Mouse (Mus musculus): Measurements from ENCODE around the gene Hist1h4d. TPM values are rescaled to one million over a fixed set of nuclear protein-coding genes. Genes with fewer than 3 reads are reported as not detected.
"Not testable (repeated sequence)": the region's sequence is repeated elsewhere in the genome, so short reads cannot be mapped to it uniquely, and the experiment has no call there.

The Hist1h4d gene
- polyA plus RNA-seq, 1 experiment from 2014 or later: 106 TPM

DNA sequence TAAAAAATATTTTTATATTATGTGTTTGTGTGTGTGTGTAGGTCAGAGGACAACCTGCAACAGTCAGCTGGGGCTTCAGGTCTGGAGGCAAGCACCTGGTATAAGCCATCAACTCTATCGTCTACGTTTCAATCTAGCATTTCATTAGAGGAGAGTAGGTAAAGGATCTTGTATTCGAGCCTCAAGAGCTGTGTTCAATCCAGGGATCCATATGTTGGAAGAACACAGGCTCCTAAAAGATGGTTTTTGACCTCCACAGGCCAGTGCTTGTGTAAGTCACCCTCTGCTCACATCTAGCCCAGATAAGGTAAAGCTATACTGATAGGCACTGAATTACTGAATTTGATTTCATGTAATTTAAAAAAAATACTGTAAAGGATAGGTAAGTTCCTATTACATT is 24.5 kb upstream of the Hist1h4d start:
- Histone ChIP-seq H3K27me3 (replicated peaks; ENCODE audit: control insufficient read depth, insufficient read depth, low read length) (no peaks in the 10 kb centered on the region), H3K4me3 (ENCODE audit: low read depth, low read length) (no peak overlapping the region), H3K36me3 (ENCODE audit: control insufficient read depth, insufficient read depth, low read length) (no peaks in the 10 kb centered on the region), H3K9ac (ENCODE audit: low read length) (no peak overlapping the region), H3K27ac (ENCODE audit: low read depth, low read length) (0 out of 2 replicates have a peak overlapping the region, but pooled peaks have one; percentile 22), H3K4me1 (ENCODE audit: control insufficient read depth, insufficient read depth, low read length) (0 out of 2 replicates have a peak, but pooled peaks cover 8% of the 10 kb centered on the region), H3K9me3 (replicated peaks; ENCODE audit: control insufficient read depth, low read length) (no peaks in the 10 kb centered on the region), H3K4me2 (ENCODE audit: low read length) (peak overlapping the region; percentile 94; the same call in 1 of the 2 replicates)
- WGBS: 68% methylated on average over 3 of the region's 3 CpGs
- DNase-seq (ENCODE audit: low spot score) (no peak), ATAC-seq (no peak)

DNA sequence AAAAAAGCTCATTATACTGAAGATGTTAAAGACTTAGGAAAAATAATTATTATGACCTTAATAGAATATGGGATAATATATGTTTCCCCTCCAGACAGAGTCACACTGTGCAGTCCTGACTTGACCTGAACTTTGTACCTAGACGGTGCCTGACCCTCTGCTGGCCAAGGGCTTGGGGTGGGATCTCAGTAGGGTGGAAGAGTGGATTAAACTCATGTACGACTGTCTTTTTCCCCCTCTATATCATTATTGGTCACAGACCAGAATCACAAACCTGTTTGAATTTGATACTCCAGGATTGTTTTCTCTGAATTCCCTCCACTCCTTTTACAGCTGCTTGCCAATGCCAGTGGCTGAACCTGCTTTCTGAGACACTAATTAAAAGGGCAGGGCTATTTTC is 20.7 kb upstream of the Hist1h4d start:
- 12% methylated on average over 2 of the region's 2 CpGs for WGBS
- H3K27me3 ChIP-seq (replicated peaks; ENCODE audit: control insufficient read depth, insufficient read depth, low read length); H3K36me3 ChIP-seq (ENCODE audit: control insufficient read depth, insufficient read depth, low read length); H3K9ac ChIP-seq (ENCODE audit: low read length); DNase-seq (ENCODE audit: low spot score); H3K4me1 ChIP-seq (ENCODE audit: control insufficient read depth, insufficient read depth, low read length); H3K4me3 ChIP-seq (ENCODE audit: low read depth, low read length); H3K9me3 ChIP-seq (replicated peaks; ENCODE audit: control insufficient read depth, low read length); ATAC-seq: not testable (repeated sequence)
- Histone ChIP-seq H3K27ac (ENCODE audit: low read depth, low read length) (0 out of 2 replicates have a peak overlapping the region, but pooled peaks have one; percentile 21), H3K4me2 (ENCODE audit: low read length) (peak overlapping the region; percentile 24; the same call in 1 of the 2 replicates)

DNA sequence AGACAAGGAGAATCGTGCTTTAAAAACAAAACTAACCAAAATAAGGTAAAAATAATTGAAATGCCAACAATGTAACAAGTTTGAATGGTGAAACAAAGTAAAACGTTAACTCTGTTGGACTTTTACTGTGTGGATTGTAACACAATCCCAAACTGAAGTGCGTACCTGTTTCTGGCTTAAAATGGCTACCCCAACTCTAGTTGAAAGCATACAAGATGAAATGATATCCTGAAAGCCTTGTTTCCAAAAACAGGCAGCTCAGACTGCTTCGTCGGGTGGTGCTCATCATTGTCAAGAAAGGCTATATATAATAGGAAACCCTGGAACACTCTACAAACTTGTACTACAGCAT is 19.9 kb upstream of the Hist1h4d start:
- DNase-seq (ENCODE audit: low spot score); H3K9me3 ChIP-seq (replicated peaks; ENCODE audit: control insufficient read depth, low read length); H3K36me3 ChIP-seq (ENCODE audit: control insufficient read depth, insufficient read depth, low read length); H3K27me3 ChIP-seq (replicated peaks; ENCODE audit: control insufficient read depth, insufficient read depth, low read length); H3K4me1 ChIP-seq (ENCODE audit: control insufficient read depth, insufficient read depth, low read length); ATAC-seq: not testable (repeated sequence)
- Histone ChIP-seq H3K9ac (ENCODE audit: low read length) (peak overlapping the region; percentile 63; the same call in 1 of the 2 replicates), H3K4me3 (ENCODE audit: low read depth, low read length) (peak overlapping the region; percentile 38), H3K27ac (ENCODE audit: low read depth, low read length) (peak overlapping the region; percentile 98; the same call in 1 of the 2 replicates), H3K4me2 (ENCODE audit: low read length) (peak overlapping the region; percentile 68)
- WGBS: 0% methylated on average over 2 of the region's 5 CpGs

DNA sequence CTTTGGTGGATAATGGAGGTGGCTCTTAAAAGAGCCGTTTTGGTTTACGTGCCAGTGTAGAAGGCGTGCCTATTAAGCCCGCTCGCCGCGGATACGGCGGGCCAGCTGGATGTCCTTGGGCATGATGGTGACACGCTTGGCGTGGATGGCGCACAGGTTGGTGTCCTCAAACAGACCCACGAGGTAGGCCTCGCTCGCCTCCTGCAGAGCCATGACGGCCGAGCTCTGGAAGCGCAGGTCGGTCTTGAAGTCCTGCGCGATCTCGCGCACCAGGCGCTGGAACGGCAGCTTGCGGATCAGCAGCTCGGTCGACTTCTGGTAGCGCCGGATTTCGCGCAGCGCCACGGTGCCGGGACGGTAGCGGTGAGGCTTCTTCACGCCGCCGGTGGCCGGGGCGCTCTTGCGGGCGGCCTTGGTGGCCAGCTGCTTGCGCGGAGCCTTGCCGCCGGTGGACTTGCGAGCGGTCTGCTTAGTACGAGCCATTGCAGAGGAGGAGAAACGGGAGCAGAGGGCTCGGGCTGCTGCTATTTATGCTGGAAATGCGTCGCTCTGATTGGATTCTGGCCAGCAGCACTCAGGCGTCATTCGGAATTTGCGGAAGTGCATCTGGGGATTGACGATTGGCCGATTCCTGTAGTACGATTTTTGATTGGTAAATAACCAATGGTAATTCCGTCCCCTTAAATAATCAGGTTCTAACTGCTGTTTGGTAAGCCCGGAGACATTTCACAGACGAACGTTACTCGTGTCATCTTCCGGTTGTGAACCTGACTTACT is 19.3 kb upstream of the Hist1h4d start, which contains the start of gene Hist1h3e:
Gene Hist1h3e, minus strand, starts transcription at position 487 of the 777 bp plus-strand sequence.
- H3K9me3 ChIP-seq (replicated peaks; ENCODE audit: control insufficient read depth, low read length); H3K4me1 ChIP-seq (ENCODE audit: control insufficient read depth, insufficient read depth, low read length); H3K27me3 ChIP-seq (replicated peaks; ENCODE audit: control insufficient read depth, insufficient read depth, low read length); H3K36me3 ChIP-seq (ENCODE audit: control insufficient read depth, insufficient read depth, low read length): not testable (repeated sequence)
- peak; percentile 95 for ATAC-seq
- Histone ChIP-seq H3K27ac (ENCODE audit: low read depth, low read length) (peak within 1 kb of the TSS; percentile 98), H3K9ac (ENCODE audit: low read length) (peak within 1 kb of the TSS; percentile 66), H3K4me3 (ENCODE audit: low read depth, low read length) (peak within 1 kb of the TSS; percentile 38), H3K4me2 (ENCODE audit: low read length) (peak within 1 kb of the TSS; percentile 68)
- under 1% methylated on average over 33 of the region's 67 CpGs for WGBS
- peak; percentile 99 for DNase-seq (ENCODE audit: low spot score)

DNA sequence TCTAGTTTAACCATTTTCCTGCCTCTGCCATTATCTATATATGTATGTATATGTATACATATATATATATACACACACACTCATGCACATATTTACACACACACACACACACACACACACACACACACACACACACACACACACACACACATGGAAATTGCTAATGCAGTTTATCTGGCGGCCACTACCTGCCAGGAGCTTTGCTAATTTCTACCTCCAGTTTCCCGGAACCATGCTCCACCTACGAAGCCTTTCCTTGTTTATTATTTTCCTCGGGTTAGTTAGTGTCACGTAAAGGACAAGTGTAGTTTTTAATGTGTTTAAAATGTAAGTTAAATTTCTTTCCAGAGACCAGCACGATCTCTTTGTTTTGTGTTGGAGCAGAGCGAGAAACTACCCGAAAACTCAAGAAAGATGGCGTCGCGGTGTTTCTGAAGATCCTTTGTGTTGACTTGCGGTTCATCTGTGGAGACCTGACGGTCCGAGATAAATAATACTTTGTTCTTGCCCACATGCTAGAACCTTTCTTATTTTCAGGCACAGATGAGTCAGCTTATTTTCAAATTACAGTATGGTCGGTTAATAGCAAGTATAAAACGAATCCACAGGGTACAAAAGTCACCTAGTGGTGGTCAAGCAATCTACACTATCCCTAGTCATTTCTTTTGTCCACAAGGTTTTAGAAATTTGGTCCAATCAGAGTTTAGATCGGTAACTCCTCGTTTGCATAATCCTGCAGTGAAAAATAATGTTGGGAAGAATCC is 18.5 kb upstream of the Hist1h4d start:
- H3K4me1 ChIP-seq (ENCODE audit: control insufficient read depth, insufficient read depth, low read length): 0 out of 2 replicates have a peak, but pooled peaks cover 3% of the 10 kb centered on the region
- H3K36me3 ChIP-seq (ENCODE audit: control insufficient read depth, insufficient read depth, low read length): no peaks in the 10 kb centered on the region
- H3K9ac ChIP-seq (ENCODE audit: low read length): peak overlapping the region; percentile 66
- H3K27me3 ChIP-seq (replicated peaks; ENCODE audit: control insufficient read depth, insufficient read depth, low read length): no peaks in the 10 kb centered on the region
- peak; percentile 91 for DNase-seq (ENCODE audit: low spot score)
- H3K4me2 ChIP-seq (ENCODE audit: low read length): peak overlapping the region; percentile 68
- H3K4me3 ChIP-seq (ENCODE audit: low read depth, low read length): peak overlapping the region; percentile 38
- H3K9me3 ChIP-seq (replicated peaks; ENCODE audit: control insufficient read depth, low read length): no peaks in the 10 kb centered on the region
- peak overlapping the region; percentile 98 for H3K27ac ChIP-seq (ENCODE audit: low read depth, low read length)
- 2% methylated on average over 18 of the region's 18 CpGs for WGBS
- ATAC-seq: peak; percentile 54

DNA sequence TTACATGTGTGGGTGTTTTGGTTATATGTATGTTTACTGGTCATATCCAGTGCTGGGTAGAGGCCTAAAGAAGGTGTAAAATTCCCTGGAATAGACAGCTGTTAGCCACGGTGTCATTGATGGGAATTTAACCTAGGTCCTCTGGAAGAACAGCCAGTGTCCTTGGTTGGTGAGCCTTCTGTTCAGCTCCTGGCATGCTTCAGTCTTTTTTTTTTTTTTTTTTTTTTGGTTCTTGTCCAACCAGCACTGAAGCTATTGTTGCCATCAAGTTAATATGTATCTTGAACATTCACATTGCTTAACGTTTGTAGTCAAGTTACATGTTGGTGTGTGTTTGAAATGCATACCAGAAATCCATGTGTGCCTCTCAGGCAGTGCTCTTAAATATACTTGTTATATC is 16.9 kb upstream of the Hist1h4d start:
- Histone ChIP-seq H3K9ac (ENCODE audit: low read length) (no peak overlapping the region), H3K27me3 (replicated peaks; ENCODE audit: control insufficient read depth, insufficient read depth, low read length) (no peaks in the 10 kb centered on the region), H3K4me2 (ENCODE audit: low read length) (no peak overlapping the region), H3K4me3 (ENCODE audit: low read depth, low read length) (no peak overlapping the region), H3K4me1 (ENCODE audit: control insufficient read depth, insufficient read depth, low read length) (0 out of 2 replicates have a peak, but pooled peaks cover 3% of the 10 kb centered on the region), H3K27ac (ENCODE audit: low read depth, low read length) (no peak overlapping the region; the same call in 1 of the 2 replicates), H3K9me3 (replicated peaks; ENCODE audit: control insufficient read depth, low read length) (no peaks in the 10 kb centered on the region), H3K36me3 (ENCODE audit: control insufficient read depth, insufficient read depth, low read length) (no peaks in the 10 kb centered on the region)
- 92% methylated on average over 2 of the region's 2 CpGs for WGBS
- DNase-seq (ENCODE audit: low spot score) (no peak), ATAC-seq (no peak)

DNA sequence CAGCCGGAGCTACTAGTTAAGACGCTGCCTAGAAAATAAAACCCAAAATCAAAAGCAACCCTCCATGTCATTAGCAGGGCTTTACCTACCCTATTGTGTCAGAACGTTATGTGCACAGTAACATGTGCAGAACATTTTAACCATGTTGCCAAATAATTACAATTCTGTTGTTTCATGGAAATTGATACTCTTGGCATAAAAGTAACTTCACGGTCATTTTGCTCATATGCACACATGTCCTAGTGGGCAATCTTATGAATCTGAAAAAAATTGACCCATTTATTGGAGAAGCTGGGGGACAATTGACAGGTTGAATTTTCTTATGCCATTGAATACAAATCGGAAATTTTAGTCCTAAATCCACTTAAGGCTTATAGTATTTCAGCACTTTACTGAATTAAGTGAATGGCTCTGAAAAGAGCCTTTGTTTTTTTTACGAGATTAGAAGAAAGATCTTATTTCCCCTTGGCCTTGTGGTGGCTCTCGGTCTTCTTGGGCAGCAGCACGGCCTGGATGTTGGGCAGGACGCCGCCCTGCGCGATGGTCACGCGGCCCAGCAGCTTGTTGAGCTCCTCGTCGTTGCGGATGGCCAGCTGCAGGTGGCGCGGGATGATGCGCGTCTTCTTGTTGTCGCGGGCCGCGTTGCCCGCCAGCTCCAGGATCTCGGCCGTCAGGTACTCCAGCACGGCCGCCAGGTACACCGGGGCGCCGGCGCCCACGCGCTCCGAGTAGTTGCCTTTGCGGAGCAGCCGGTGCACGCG is 11.0 kb upstream of the Hist1h4d start:
- peak; percentile 51 for DNase-seq (ENCODE audit: low spot score)
- H3K9me3 ChIP-seq (replicated peaks; ENCODE audit: control insufficient read depth, low read length); H3K27me3 ChIP-seq (replicated peaks; ENCODE audit: control insufficient read depth, insufficient read depth, low read length); H3K36me3 ChIP-seq (ENCODE audit: control insufficient read depth, insufficient read depth, low read length); ATAC-seq: not testable (repeated sequence)
- Histone ChIP-seq H3K4me3 (ENCODE audit: low read depth, low read length) (peak overlapping the region; percentile 46), H3K4me2 (ENCODE audit: low read length) (peak overlapping the region; percentile 83), H3K4me1 (ENCODE audit: control insufficient read depth, insufficient read depth, low read length) (peaks cover 17% of the 10 kb centered on the region), H3K9ac (ENCODE audit: low read length) (peak overlapping the region; percentile 66), H3K27ac (ENCODE audit: low read depth, low read length) (peak overlapping the region; percentile 93)
- under 1% methylated on average over 24 of the region's 41 CpGs for WGBS

DNA sequence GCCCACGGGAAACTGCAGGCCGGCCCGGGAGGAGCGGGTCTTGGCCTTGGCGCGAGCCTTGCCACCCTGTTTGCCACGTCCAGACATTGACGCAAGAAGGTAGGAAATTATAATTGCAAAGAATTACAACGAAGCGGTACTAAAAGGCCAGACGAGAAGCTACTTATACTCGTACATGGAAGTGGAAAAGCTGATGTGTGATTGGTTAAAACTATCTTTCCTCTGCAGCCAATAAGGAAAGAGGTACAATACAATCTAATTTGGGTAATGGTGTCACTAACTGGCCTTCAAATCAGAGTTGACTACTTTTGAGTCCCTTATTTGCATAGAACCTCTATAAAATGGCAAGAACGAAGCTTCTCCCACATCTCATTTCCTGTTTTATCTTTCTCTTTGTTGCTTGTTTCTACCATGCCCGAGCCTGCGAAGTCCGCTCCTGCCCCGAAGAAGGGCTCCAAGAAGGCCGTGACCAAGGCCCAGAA is 10.3 kb upstream of the Hist1h4d start, which contains the start of the genes Hist1h2ae and Hist1h2bg:
Gene Hist1h2ae, minus strand, starts transcription at position 199 of the 482 bp plus-strand sequence.
Gene Hist1h2bg, plus strand, starts transcription at position 375 of the 482 bp plus-strand sequence.
- H3K9ac ChIP-seq (ENCODE audit: low read length): peak within 1 kb of the TSS; percentile 84
- H3K4me2 ChIP-seq (ENCODE audit: low read length): peak within 1 kb of the TSS; percentile 83
- under 1% methylated on average over 18 of the region's 18 CpGs for WGBS
- no peaks in the 10 kb centered on the region for H3K27me3 ChIP-seq (replicated peaks; ENCODE audit: control insufficient read depth, insufficient read depth, low read length)
- no peaks in the 10 kb centered on the region for H3K9me3 ChIP-seq (replicated peaks; ENCODE audit: control insufficient read depth, low read length)
- peaks cover 17% of the 10 kb centered on the region for H3K4me1 ChIP-seq (ENCODE audit: control insufficient read depth, insufficient read depth, low read length)
- H3K4me3 ChIP-seq (ENCODE audit: low read depth, low read length): peak within 1 kb of the TSS; percentile 46
- H3K36me3 ChIP-seq (ENCODE audit: control insufficient read depth, insufficient read depth, low read length): no peaks in the 10 kb centered on the region
- peak; percentile 90 for ATAC-seq
- peak; percentile 99 for DNase-seq (ENCODE audit: low spot score)
- peak within 1 kb of the TSS; percentile 93 for H3K27ac ChIP-seq (ENCODE audit: low read depth, low read length)

All from forebrain, embryonic 14.5 days (tissue).